Mouse (Mus musculus): ENCODE data around the gene Fkbp2. TPM values are rescaled to one million over a fixed set of nuclear protein-coding genes. Genes with fewer than 3 reads are reported as not detected.
A peak's percentile ranks its signal among the peaks of the same experiment; 100 is the strongest.

The Fkbp2 gene
- polyA plus RNA-seq, 1 experiment from 2014 or later = 192 TPM

GRCm38 (mm10) chr19:6985300-6985699 is 5.0 kb upstream of the Fkbp2 start:
- Histone ChIP-seq H3K9ac (ENCODE audit: low read depth, low read length) (peak overlapping the region; percentile 33; the same call in 1 of the 2 replicates), H3K27me3 (replicated peaks; ENCODE audit: control insufficient read depth, insufficient read depth, low read length) (no peaks in the 10 kb centered on the region), H3K36me3 (ENCODE audit: control insufficient read depth, insufficient read depth, low read length) (peaks cover 12% of the 10 kb centered on the region), H3K4me2 (ENCODE audit: low read length) (no peak overlapping the region), H3K4me3 (ENCODE audit: low read length) (no peak overlapping the region), H3K27ac (ENCODE audit: low read depth, low read length) (no peak overlapping the region), H3K4me1 (ENCODE audit: control insufficient read depth, insufficient read depth, low read depth, low read length) (peaks cover 23% of the 10 kb centered on the region), H3K9me3 (ENCODE audit: control insufficient read depth, low read length) (no peaks in the 10 kb centered on the region)
- no peak for ATAC-seq
- 86% methylated on average over 19 of the region's 19 CpGs for WGBS

- no peak overlapping the region for H3K27ac ChIP-seq (ENCODE audit: low read depth, low read length)
- no peak for ATAC-seq
Measured at GRCm38 (mm10) chr19:6983621-6984020, 3.3 kb upstream of the Fkbp2 start.

GRCm38 (mm10) chr19:6981465-6981864 is 1.2 kb upstream of the Fkbp2 start:
- no peak overlapping the region for H3K4me2 ChIP-seq (ENCODE audit: low read length)
- peaks cover 38% of the 10 kb centered on the region for H3K4me1 ChIP-seq (ENCODE audit: control insufficient read depth, insufficient read depth, low read depth, low read length)
- no peaks in the 10 kb centered on the region for H3K27me3 ChIP-seq (replicated peaks; ENCODE audit: control insufficient read depth, insufficient read depth, low read length)
- WGBS = 88% methylated on average over 4 of the region's 4 CpGs
- H3K36me3 ChIP-seq (ENCODE audit: control insufficient read depth, insufficient read depth, low read length) = peaks cover 22% of the 10 kb centered on the region
- H3K9ac ChIP-seq (ENCODE audit: low read depth, low read length) = no peak overlapping the region
- ATAC-seq = no peak
- H3K9me3 ChIP-seq (ENCODE audit: control insufficient read depth, low read length) = no peaks in the 10 kb centered on the region
- no peak overlapping the region for H3K4me3 ChIP-seq (ENCODE audit: low read length)
- no peak overlapping the region for H3K27ac ChIP-seq (ENCODE audit: low read depth, low read length)

More at GRCm38 (mm10) chr19:6983621-6984020, 3.3 kb upstream of the Fkbp2 start:
- Histone ChIP-seq H3K4me1 (ENCODE audit: control insufficient read depth, insufficient read depth, low read depth, low read length) (peaks cover 29% of the 10 kb centered on the region), H3K4me3 (ENCODE audit: low read length) (no peak overlapping the region), H3K9me3 (ENCODE audit: control insufficient read depth, low read length) (no peaks in the 10 kb centered on the region), H3K27me3 (replicated peaks; ENCODE audit: control insufficient read depth, insufficient read depth, low read length) (no peaks in the 10 kb centered on the region), H3K9ac (ENCODE audit: low read depth, low read length) (no peak overlapping the region), H3K4me2 (ENCODE audit: low read length) (no peak overlapping the region), H3K36me3 (ENCODE audit: control insufficient read depth, insufficient read depth, low read length) (peaks cover 12% of the 10 kb centered on the region)
- 26% methylated on average over 5 of the region's 5 CpGs for WGBS

GRCm38 (mm10) chr19:6979486-6980380 is 568 bp downstream of the Fkbp2 start:
- peak; percentile 90 for ATAC-seq
- peak overlapping the region; percentile 84 for H3K9ac ChIP-seq (ENCODE audit: low read depth, low read length)
- peaks cover 38% of the 10 kb centered on the region for H3K4me1 ChIP-seq (ENCODE audit: control insufficient read depth, insufficient read depth, low read depth, low read length)
- no peaks in the 10 kb centered on the region for H3K9me3 ChIP-seq (ENCODE audit: control insufficient read depth, low read length)
- peaks cover 19% of the 10 kb centered on the region for H3K36me3 ChIP-seq (ENCODE audit: control insufficient read depth, insufficient read depth, low read length)
- peak overlapping the region; percentile 97 for H3K27ac ChIP-seq (ENCODE audit: low read depth, low read length)
- peak overlapping the region; percentile 73 for H3K4me2 ChIP-seq (ENCODE audit: low read length)
- no peaks in the 10 kb centered on the region for H3K27me3 ChIP-seq (replicated peaks; ENCODE audit: control insufficient read depth, insufficient read depth, low read length)
- under 1% methylated on average over 52 of the region's 59 CpGs for WGBS
- H3K4me3 ChIP-seq (ENCODE audit: low read length) = peak overlapping the region; percentile 68

GRCm38 (mm10) chr19:6979001-6979479 is 1.3 kb downstream of the Fkbp2 start:
- ATAC-seq = no peak
- H3K9ac ChIP-seq (ENCODE audit: low read depth, low read length) = peak overlapping the region; percentile 84
- H3K36me3 ChIP-seq (ENCODE audit: control insufficient read depth, insufficient read depth, low read length) = peaks cover 19% of the 10 kb centered on the region
- 9% methylated on average over 11 of the region's 11 CpGs for WGBS
- H3K4me2 ChIP-seq (ENCODE audit: low read length) = peak overlapping the region; percentile 73
- peaks cover 39% of the 10 kb centered on the region for H3K4me1 ChIP-seq (ENCODE audit: control insufficient read depth, insufficient read depth, low read depth, low read length)
- H3K27me3 ChIP-seq (replicated peaks; ENCODE audit: control insufficient read depth, insufficient read depth, low read length) = no peaks in the 10 kb centered on the region
- peak overlapping the region; percentile 97 for H3K27ac ChIP-seq (ENCODE audit: low read depth, low read length)
- H3K4me3 ChIP-seq (ENCODE audit: low read length) = peak overlapping the region; percentile 68
- H3K9me3 ChIP-seq (ENCODE audit: control insufficient read depth, low read length) = no peaks in the 10 kb centered on the region

GRCm38 (mm10) chr19:6978639-6978974 is 1.7 kb downstream of the Fkbp2 start:
- Histone ChIP-seq H3K9me3 (ENCODE audit: control insufficient read depth, low read length) (no peaks in the 10 kb centered on the region), H3K27ac (ENCODE audit: low read depth, low read length) (peak overlapping the region; percentile 97; the same call in 1 of the 2 replicates), H3K4me3 (ENCODE audit: low read length) (peak overlapping the region; percentile 68), H3K4me2 (ENCODE audit: low read length) (peak overlapping the region; percentile 73), H3K4me1 (ENCODE audit: control insufficient read depth, insufficient read depth, low read depth, low read length) (peaks cover 42% of the 10 kb centered on the region), H3K27me3 (replicated peaks; ENCODE audit: control insufficient read depth, insufficient read depth, low read length) (no peaks in the 10 kb centered on the region), H3K36me3 (ENCODE audit: control insufficient read depth, insufficient read depth, low read length) (peaks cover 17% of the 10 kb centered on the region), H3K9ac (ENCODE audit: low read depth, low read length) (peak overlapping the region; percentile 84)
- no peak for ATAC-seq
- WGBS = 53% methylated on average over 3 of the region's 3 CpGs

DNA sequence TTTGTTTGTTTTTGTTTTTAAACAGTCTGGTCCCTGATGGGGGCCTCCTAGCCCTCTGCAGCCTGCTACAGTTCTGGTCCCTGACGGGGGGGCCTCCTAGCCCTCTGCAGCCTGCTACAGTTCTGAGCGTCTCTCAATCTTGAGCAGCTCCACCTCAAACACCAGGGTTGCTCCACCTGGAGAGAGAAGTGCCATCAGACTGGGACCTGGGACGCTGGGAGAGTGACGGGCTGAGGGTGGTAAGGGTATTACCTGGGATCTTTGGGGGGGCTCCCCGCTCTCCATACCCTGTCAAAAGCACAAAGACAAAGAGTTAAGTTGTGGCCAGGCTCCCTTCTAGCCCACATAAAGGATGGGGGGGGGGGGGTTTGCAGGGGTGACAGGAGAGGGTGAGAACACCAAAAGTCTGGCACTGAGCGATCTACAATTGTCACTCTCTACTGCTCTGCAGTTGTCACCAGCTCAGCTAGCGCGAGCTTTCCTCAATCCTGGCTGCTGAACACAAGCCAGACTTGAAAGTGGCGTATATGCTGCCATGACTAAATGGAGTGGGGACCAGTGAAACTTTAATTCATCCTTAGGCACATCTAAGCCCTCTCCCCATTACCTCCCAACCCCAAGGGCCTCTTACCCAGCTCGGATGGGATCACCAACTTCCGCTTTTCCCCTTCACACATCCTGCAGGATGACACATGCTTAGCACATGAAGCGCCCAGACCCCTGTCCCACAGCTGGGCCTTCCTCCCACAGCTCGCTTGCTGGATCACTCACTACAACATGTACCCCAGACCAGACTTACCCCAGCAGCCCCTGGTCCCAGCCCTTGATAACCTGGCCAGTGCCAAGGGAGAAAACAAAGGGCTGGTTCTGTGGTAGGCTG is 2.3 kb downstream of the Fkbp2 start:
- H3K27ac ChIP-seq (ENCODE audit: low read depth, low read length) = peak overlapping the region; percentile 97; the same call in 1 of the 2 replicates
- H3K9me3 ChIP-seq (ENCODE audit: control insufficient read depth, low read length) = no peaks in the 10 kb centered on the region
- H3K9ac ChIP-seq (ENCODE audit: low read depth, low read length) = peak overlapping the region; percentile 27
- H3K4me2 ChIP-seq (ENCODE audit: low read length) = peak overlapping the region; percentile 73
- H3K36me3 ChIP-seq (ENCODE audit: control insufficient read depth, insufficient read depth, low read length) = peaks cover 17% of the 10 kb centered on the region
- no peak for ATAC-seq
- H3K4me1 ChIP-seq (ENCODE audit: control insufficient read depth, insufficient read depth, low read depth, low read length) = peaks cover 42% of the 10 kb centered on the region
- WGBS = 75% methylated on average over 13 of the region's 13 CpGs
- peak overlapping the region; percentile 68 for H3K4me3 ChIP-seq (ENCODE audit: low read length)
- no peaks in the 10 kb centered on the region for H3K27me3 ChIP-seq (replicated peaks; ENCODE audit: control insufficient read depth, insufficient read depth, low read length)

- Histone ChIP-seq H3K27ac (ENCODE audit: low read depth, low read length) (peak within 1 kb of the TSS; percentile 95), H3K4me3 (ENCODE audit: low read length) (peak within 1 kb of the TSS; percentile 58), H3K9me3 (ENCODE audit: control insufficient read depth, low read length) (no peaks in the 10 kb centered on the region), H3K4me2 (ENCODE audit: low read length) (peak within 1 kb of the TSS; percentile 94), H3K36me3 (ENCODE audit: control insufficient read depth, insufficient read depth, low read length) (peaks cover 11% of the 10 kb centered on the region), H3K9ac (ENCODE audit: low read depth, low read length) (peak within 1 kb of the TSS; percentile 83), H3K27me3 (replicated peaks; ENCODE audit: control insufficient read depth, insufficient read depth, low read length) (peaks cover 1% of the 10 kb centered on the region; the same call in 1 of the 2 replicates), H3K4me1 (ENCODE audit: control insufficient read depth, insufficient read depth, low read depth, low read length) (peaks cover 39% of the 10 kb centered on the region)
- WGBS = under 1% methylated on average over 16 of the region's 16 CpGs
- ATAC-seq = peak; percentile 5
Measured at GRCm38 (mm10) chr19:6975537-6976521, 4.5 kb downstream of the Fkbp2 start, which contains the start of gene Plcb3. Gene Plcb3 (minus strand): TSS chr19:6976470.
